Mouse (Mus musculus) ZHBTc4 (cell line): ENCODE data around the gene Wfdc17.

Source experiments
- DNase-seq: peaks from one replicate; pipeline ENCODE4 v3.0.0-alpha.2; 2011; ENCODE audit warnings: low read depth, low spot score

Gene Wfdc17

DNA sequence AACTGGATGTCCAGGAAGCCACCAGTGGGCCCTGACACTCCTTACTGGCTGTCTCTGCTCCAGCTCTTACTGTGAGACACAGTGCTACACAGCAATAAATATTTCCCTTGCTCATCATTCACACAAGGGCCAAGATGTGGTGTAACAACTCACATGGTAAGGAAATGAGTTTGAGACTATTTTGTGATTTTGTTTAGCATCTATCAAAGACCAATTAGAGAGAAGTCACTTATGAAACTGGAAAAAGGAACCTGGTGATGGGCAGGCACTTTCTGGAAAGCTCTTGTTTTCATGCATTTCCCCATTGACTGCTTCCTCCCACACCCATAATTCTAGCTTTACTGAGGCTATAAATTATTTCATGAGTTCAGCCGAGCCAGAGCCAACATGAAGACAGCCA lies at the start of gene Wfdc17:
Gene Wfdc17 (plus strand): TSS at position 287 of the 400 bp plus-strand sequence.
- DNase-seq = no peak

DNA sequence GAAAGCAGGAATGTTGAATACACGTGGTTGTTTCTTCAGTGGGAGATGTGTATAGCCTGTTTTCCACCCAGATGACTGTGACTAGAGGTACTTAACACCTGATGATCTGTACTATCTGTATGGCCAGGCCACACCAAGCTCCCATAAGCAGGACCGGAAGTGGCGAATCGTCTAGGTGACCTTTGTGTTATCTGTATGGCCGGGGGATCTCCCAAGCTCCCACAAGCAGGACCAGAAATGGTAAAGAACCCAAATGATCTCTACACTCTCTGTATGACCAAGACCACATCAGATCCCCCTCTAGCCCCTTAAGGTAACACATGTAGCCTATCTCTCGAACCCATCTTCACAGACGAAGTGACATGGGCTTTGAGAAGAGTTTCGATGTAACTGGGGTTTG lies 49.2 kb upstream of the Wfdc17 start:
- DNase-seq = no peak

DNA sequence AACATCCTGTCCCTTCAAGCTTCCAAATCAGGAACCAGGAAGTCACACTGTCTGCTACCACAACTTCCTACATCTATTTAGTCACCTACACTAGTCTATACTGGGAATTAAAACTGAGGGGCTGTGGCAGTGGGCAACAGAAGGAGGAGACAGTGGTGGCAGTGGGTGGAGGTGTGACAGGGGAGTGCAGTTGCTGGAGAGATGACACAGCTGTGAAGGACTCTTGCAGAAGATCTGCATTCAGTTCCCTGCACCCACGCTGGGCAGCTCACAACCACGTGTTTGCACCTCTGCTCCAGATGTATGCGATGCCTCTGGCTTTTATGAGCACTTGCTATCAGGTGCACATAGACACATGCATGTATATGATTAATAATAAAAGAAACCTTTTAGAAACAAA lies 46.3 kb upstream of the Wfdc17 start:
- no peak for DNase-seq

DNA sequence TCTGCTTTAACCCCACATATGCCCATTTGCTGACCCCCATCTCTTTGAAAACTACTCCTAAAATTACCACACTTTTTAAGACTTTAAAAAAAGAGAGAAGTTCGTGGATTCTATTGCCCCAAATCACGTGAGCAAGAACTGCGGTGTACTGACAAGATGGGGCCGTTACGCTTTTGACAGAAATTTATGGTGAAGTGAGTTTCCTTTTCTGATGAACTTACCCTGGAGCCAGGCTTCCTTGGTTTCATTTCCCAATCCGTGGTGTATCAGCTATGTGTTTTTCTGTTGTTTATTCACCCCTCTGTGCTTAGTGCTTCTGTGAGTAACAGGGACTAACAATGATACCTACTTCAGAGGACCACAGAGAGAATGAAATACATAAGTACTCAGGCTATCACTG lies 45.0 kb upstream of the Wfdc17 start:
- DNase-seq = no peak

DNA sequence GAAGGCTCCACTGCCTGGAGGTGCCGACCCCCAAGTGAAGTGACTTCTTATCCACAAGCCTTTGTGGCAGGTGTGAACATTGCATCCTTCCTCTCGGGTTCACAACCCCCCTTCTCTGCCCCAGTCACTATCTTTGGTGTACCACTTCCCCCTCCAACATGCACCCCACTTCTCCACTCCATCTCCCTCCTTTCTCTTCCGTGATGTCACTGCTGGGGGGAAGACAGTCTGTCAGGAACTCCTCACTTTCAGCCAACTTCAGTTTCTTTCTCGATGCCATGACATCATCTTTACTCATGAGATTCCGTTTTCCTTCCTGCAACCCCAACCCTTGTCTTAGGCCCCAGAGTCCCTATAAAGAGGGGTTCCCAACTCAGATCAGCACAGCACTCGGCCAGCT lies 41.6 kb upstream of the Wfdc17 start, which contains the start of gene Ccl4:
Gene Ccl4 (plus strand): TSS at position 381 of the 400 bp plus-strand sequence.
- no peak for DNase-seq

DNA sequence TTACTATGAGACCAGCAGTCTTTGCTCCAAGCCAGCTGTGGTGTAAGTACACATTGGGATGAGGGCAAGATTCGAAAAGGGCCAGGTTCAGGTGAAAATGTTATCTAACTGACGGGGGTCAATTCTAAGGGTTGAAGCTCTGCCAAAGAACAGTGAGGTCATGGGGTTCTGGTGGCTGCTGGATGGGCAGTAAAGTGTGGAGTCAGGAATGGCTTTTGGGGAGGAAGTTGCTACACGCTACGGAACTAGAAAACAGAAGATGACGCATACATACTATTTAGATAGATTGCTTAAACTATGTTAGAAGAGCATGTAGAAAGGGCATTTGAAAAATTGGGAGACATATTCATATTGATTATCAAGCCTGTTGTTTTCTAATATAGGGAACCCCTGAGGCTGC lies 40.3 kb upstream of the Wfdc17 start:
- DNase-seq = no peak

DNA sequence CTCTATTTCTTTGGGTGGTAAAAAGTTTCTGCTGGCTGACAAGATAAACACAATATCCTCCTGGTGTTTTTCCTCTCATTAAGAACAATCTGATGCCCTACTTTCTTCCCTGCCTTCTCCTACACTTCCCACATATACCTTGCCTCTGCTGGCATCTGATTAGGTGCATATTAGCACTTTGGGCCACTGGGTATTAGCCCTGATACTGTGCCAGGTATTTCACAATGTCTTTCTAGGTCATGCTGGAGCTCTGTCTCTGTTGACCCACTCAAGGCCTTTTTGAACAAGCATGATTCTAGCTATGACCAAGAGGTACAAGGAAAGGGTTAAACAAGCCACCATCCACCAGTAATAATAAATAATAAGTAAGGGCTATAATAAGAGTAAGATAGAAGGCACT lies 32.0 kb upstream of the Wfdc17 start:
- DNase-seq = no peak

DNA sequence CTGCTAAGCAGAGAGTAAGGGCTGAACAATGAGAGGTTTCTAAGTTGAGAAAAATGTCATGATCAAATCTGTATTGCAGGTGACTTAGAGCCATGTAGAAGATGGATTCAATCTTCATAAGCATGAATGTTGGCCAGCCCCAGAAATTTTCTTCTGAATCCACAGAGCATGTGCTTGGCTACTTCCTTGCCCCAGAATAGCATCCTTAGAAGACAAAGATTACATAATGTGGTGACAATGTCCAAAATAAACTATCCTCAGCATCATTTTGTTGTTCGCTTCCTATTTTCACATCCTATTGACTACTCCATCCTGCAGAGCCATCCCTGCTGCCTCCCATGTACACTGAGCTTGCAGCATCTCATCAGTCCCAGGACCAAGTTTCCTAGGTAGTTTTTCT lies 28.1 kb upstream of the Wfdc17 start:
- no peak for DNase-seq

DNA sequence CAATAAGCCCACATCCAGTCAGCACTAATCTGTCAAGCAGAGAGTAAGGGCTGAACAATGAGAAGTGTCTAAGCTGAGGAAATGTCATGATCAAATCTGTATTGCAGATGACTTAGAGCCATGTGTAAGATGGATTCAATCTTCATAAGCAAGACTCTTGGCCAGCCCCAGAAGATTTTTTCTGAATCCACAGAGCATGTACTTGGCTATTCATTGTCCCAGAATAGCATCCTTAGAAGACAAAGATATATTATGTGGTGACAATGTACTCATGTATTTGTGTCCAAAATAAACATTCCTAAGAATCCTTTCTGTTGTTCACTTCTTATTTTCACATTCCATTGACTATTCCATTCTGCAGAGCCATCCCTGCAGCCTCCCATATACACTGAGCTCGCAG lies 13.9 kb upstream of the Wfdc17 start:
- DNase-seq = no peak

DNA sequence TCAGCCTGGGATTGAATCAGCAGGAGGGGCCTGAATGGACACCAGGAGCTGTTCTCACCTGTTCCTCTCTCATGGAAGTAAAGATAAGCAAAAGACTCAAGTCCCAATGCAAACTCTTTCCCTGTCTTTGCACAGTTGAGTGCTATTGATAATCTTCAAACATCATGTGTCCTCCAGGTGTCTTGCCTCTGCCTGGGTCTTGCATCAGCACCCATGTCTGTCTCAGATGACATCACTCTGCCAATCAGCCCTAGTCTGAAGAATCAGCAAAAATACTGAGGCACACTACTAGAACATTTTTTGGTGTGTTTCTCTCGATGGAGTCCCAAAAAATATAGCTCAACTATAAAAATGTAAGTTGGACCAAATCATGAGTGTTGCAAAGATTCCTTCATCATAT lies 11.8 kb upstream of the Wfdc17 start:
- no peak for DNase-seq

DNA sequence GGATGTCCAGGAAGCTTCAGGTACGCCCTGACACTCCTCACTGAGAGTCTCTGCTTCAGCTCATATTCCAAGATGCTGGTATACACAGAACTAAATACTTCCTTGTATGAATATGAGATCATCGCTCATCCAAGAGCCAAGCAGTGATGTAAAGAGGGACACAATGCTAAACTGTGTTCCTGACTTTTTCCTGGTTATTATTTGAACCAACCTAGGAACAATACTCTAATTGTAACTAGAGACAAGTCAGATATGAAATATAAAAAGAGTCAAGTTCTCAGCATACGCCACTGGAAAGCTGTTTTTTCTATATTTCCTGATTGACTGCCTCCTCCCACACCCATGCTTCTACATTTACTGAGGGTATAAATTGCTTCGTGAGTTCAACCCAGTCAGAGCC lies 4.9 kb downstream of the Wfdc17 start, which contains the start of gene Wfdc18:
Gene Wfdc18 (plus strand): TSS at position 301 of the 400 bp plus-strand sequence.
- DNase-seq = no peak

DNA sequence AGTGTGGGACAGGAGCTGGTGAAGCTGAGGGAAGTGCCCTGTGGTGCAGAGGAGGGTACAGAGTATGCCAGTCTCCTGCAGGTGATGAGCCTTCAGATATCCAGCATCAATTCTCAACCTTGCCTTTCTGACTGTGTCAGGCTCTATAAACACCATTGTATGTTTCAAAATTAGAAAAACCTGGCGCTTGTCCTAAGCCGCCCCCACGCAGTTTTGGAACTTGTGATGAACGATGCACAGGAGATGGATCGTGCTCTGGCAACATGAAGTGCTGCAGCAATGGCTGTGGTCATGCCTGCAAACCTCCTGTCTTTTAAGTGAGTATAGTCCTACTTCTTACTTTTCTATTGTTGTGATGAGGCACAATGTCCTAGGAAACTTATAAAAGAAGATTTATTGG lies 5.9 kb downstream of the Wfdc17 start:
- no peak for DNase-seq

DNA sequence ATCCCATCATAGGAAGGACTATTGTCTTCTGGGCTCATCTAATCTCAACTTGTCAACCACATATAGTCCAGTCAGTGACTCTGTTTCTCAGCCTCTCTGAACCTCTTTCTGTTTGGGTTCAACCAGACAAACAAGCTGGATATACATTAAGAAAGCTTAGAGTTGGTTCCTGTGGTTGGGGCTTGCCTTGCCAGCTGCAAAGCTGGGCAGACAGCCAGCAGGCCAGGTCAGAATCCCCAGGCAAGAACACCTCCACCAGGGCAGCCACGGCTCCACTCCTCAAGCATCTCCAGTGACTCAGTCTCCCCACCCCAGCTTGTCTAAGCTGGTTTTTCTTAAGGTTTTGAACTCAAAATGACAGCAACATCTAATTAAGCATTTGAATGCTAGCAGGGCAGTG lies 8.9 kb downstream of the Wfdc17 start:
- no peak for DNase-seq

DNA sequence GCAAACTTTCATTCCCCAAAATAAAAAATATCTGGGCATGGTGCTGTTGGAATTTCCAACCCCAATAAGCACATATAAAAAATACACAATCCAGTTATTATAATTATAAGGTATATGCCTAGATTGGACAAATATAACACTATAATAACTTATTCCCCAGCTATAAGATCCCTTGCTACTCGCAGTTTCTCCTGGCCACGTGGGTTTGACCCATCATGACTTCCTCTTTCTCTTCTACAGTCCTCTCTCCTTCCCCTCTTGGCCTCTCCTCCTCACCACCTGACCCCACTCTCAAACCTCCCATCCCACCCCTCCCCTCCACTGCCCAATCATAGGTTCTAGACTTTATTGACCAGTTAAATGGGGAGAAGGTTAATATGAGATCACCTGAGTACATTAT lies 10.1 kb downstream of the Wfdc17 start:
- DNase-seq = no peak

DNA sequence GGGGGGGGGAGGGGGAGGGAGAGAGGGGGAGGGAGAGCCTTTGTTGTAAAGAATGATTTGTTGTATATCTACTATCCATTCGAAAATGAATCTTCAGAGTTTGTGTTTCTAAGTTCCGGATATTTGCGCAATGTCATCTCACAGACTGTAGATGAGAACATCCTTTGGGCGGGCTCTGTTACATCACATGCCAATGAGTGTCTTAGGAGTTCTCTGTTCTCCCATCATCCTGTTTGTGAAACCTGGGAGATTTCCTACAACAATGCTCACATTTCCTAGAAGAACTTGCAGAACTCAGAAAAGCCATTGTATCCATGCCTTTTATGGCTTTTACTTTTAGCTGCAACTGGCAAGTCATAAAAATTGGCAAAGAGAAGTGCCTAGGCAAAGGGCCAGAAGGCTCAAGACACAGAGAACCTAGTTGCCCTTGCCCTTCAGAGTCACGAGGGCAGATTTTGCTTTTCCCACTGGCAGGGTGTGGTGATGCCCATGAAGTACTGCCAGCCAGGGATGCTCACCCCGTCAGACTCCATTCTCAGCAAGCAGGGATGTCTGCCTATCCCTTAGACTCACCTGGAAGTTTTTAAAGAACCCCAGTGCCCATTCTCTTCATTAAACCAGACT lies 13.4 kb downstream of the Wfdc17 start:
- DNase-seq = no peak

DNA sequence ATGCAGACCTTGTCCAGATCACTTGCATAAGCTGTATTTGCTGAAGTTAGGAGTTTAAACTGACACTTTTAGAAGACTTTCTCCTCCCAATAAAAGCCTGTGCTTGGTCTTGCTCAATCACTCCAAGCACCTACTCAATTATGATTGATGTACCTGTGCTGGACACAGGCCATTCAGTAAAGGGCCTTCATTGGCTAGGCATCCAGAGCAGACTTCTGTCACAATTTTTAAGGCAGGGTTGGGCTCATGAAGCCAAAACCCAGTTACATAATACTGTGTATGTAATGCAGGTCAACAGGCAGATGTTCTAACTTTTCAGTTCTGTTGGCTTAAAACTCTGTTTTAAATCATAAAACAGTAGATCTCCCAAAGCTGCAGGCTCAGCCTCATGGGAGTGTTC lies 17.0 kb downstream of the Wfdc17 start:
- DNase-seq = no peak

DNA sequence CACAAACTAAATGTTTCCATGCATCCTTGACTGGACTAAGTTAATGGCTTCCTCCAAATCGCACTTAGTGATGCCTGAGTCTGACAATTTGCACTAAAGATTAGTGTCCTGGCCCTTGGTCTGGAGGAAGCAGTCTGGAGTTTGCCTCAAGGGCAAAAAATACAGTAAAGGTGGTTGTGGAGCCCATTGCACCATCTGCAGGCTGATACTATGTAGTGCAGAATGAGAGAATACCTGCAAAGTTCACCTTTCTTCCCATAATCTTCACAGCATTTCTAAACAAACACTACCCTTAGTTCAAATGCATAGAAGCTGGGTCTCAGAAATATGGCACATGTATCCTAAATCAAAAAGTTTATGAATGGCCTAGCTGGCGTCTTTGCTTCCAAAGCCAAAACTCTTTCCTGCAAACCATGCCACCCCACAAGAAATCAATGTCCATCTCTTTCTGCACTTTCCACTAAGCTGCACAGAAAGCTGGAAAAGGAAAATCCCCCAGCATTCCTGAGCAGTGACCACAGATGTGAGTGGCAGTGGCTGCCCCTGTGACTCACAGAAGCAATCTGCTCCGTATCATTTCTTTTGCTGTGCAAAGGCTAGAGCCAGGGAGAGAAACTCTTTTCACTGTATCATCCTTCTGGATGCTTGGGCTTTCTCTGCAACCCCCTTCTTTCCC lies 25.1 kb downstream of the Wfdc17 start:
- peak; percentile 26 for DNase-seq

DNA sequence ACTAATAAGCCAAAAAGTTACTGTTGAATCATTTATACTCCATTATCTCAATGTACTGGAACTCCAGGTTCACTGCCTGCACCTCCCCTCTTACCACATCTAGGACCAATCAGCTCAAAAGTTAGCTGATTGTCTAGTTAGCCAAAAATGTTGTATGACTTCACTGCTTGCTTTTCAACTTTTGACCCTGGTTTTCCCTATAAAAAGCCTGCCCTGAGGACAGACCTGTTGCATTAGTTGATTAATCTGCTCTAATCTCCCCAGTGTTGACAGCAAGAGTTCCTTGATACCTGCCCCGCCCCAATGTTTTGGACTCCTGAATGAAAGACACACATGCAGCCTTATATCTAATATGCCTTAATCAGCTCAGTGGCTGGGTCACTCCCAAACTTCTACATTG lies 27.3 kb downstream of the Wfdc17 start:
- DNase-seq = no peak

DNA sequence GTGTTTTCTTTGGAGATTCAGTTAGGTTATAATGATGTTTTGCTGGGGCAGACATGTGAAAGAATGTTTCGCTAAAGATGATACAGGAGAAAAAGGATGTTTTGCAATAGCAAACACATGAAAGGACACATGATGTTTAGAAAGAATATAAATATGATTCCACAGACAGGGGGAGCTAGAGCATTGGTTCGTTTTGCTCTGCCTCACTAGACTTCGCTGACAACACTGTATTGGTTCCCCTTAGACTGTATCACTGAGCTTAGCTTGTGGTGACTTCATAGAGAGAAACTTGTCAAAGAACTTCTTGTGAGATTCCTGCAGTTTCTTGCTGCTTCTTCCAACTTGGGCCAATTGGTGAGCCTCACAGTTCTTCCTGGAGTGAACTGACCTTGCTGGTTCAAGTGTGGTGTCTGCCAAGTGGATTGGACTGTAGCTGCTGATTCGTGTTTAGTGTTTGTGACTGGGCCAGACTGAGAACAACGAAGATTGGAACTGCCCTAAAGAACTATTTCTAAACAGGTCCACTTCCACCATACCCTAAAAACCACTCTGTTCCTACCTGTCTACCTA lies 29.4 kb downstream of the Wfdc17 start:
- DNase-seq = no peak

DNA sequence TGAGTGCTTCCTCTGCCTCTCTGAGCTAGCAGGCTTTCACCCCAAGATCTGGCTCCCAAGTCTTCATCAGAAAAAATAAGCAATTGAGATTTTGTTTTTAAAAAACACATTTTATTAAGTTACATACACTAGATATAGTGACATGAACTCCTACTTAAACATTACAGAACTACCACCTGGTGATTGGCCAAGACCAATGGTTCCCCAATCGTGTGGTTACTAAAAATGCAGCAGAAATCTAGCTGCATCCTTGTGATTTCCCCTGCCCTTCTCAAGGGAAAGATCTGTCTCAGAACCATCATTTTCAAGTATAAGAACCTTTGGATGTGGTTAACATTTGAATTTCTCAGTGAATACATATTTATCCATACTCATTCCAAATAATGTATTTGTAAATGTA lies 30.4 kb downstream of the Wfdc17 start:
- no peak for DNase-seq

DNA sequence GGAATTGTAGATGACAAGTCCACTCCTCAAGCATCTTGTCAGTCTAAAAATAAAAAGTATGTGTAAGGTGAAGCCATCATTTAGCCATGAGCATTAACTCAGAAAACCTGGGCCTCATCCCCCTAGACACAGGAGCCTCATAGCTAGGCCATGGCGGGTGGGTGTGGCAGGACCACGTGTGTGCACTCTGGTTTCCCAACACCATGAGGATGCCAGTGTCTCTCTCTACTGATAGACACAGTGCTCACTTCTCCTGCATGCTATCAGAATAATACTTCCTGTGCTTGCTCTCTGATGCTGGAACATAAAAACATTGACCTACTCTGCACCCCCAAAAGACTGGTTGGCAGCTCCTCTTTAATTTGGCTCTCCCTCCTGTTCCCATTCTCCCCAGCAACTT lies 32.1 kb downstream of the Wfdc17 start:
- DNase-seq = no peak

DNA sequence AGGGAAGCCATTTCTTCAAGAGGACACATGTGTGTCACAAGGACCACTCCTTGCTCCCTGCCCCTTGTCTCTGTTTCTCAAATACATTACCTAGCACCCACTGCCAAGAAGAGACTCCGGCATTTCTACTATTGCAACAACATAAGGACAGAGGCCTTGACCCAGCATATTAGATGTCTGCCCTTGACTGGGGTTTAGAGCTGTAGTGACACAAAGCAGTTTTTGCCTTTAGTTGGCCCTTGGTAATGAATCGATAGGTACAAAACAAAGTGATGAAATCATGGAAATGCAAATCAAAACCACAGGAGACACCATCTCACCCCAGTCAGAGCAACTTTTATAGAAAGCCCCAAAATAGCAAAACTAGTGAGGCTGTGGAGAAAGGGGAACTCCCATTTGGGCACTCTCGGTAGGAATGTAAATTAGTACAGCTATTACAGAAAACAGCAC lies 33.3 kb downstream of the Wfdc17 start:
- DNase-seq = no peak

DNA sequence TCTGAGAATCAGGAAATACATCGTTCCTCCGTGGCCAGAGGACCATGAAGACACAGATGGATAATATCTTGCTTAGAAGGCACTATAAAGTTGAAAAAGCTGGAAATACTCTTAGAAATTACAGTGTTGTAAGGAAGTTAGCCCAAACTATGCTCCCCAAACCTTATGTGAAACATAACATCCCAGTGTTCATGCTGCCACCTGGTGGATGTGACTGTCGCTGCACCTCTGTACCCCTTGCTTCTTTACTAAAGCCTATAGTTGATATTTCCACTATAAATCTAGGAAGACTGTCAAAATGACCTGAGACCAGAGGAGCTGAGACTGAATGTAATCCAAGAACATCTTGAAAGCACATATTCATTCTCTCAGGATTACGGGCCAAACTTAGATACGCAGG lies 35.5 kb downstream of the Wfdc17 start:
- peak; percentile 64 for DNase-seq
